Mouse (Mus musculus): Measurements from ENCODE around the gene Armc7.
"Not testable (repeated sequence)": the region's sequence is repeated elsewhere in the genome, so short reads cannot be mapped to it uniquely, and the experiment has no call there.

Gene Armc7

DNA sequence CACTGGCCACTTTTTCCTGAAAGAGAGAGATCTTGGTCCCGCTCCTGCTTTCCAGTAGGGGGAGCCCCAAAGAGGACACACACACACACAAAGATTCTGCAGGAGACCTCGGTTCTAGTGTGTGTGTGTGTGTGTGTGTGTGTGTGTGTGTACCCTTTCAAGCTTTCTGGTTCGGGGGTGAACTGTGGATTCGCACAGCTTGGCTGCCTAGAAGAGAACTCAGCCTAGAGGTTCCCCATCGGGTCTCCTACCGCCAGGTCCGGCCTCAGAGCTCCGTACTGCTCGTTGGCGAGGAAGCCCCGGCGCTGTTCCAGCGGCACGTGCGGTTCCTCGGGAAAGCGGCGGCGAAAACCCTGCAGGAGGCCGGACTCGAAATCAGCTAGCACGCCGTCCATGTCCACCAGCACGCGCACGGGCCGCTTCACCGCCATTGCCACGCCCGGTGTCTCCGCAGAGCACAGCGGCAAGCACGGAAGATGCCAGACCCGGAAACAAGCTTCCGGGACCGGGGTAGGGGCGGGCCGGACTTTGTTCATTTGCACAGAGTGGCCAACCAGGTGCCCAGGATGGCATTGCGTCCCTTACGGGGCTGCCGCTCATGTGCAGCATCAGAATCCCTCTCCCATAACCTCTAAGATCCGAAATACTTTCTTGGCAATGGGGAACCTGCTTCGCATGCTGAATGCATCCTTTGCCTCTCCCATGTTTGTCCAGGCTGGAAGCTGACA, 16.1 kb downstream of the Armc7 start, which contains the start of gene Nt5c:
Gene Nt5c (minus strand): TSS at position 507 of the 728 bp plus-strand sequence.
- peak; percentile 74 to 82 for DNase-seq (ENCODE audit: low spot score in 2 of 2)

GRCm38 (mm10) chr11:115492387-115492786, 16.9 kb downstream of the Armc7 start:
- no peak for DNase-seq (ENCODE audit: low spot score in 2 of 2)

- DNase-seq (ENCODE audit: low spot score in 2 of 2) = not testable (repeated sequence)
Observed at GRCm38 (mm10) chr11:115496559-115496958, 21.1 kb downstream of the Armc7 start.

DNA sequence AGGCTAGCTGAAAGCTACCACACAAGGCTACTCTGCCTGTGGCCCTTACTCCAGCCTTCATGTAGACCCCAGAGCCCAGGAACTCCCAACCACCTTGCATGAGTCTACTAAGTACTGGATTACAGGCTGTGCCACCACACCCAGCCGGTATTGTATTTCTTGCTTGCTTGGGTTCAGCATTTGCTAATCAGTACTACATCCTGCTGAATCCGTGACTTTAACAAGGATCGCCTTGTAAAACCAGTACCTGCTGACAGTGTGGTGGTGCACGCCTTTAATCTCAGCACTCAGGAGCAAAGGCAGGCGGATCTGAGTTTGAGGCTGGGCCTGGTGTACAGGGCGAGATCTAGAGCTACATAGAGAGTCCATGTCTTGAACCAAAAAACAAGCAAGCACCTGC, 27.2 kb downstream of the Armc7 start:
- no peak for DNase-seq (ENCODE audit: low spot score in 2 of 2)

DNA sequence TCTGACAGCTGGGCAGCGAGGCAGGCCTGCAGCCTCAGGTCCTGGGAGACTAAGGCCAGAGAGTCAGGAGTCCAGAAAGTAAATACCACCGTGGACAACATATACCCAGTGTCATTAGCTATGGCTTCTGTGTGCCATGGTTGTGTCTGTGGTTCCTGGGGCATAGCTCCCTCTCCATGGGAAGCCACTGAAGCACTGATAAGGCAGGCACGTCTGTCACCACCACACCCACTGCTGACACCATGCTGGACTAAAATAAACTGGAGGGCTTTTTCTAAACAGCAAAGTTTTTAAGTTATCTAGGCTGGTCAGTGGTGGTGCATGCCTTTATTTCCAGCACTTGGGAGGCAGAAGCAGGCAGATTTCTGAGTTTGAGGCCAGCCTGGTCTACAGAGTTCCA, 31.1 kb downstream of the Armc7 start:
- DNase-seq (ENCODE audit: low spot score in 2 of 2) = no peak

- no peak for DNase-seq (ENCODE audit: low spot score in 2 of 2)
Observed at GRCm38 (mm10) chr11:115508061-115508460, 32.6 kb downstream of the Armc7 start.

DNA sequence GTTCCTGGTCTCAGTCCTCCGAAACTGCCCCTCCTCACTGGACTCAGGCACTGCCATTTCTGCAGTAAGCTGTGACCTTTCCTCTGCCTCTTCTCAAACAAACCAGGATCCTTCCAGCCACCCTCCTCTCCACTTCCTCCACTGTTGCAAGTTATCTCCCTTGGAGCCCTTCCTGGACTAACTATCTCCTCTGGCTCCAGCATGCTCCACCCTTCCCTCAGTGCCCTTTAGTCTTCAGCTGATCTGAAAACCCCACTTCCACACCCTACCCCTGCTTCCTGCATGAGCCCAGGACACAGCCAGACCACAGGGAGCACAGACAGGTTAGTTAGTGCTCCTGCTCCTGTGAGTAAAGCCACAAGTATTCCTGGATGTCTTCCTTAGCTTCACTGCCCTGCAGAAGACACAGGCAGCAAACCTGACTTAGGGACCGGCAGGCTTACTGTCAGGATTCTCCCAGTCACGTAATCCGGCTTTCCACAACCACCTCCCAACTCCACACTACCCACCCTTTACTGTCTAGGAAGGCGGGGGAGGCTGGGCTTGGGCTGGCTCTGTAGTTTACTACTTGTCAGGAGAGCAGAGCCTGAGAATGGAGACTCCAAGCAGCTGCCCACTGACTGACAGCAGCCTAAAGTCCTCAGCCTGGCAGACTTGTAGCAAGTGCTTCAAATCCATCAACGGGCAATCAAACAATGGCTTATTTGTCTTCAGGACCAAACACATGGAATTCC, 34.5 kb downstream of the Armc7 start:
- no peak for DNase-seq (ENCODE audit: low spot score in 2 of 2)

GRCm38 (mm10) chr11:115510507-115510888, 35.0 kb downstream of the Armc7 start:
- DNase-seq (ENCODE audit: low spot score in 2 of 2) = no peak

GRCm38 (mm10) chr11:115511121-115511520, 35.7 kb downstream of the Armc7 start:
- no peak for DNase-seq (ENCODE audit: low spot score in 2 of 2)

DNA sequence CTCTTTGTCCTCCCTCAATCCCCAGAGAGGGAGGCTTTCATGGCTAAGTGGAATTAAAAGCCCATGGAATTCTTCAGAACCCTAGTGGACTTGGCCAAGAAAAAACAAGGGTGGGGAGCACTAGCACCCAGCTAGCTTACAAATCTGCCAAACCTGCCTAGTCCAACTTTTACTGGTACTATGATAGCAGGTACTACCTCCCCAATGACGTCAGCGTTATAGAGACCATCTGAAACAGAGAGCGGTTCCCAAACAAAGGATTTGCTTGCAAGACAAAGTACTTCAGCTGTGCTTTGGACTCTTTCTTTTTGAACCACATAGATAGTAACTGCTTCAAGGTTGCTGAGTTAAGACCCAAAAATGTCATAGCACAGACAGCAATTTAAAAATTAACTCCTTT, 36.5 kb downstream of the Armc7 start:
- DNase-seq (ENCODE audit: low spot score in 2 of 2) = no peak

GRCm38 (mm10) chr11:115512407-115513183, 37.1 kb downstream of the Armc7 start:
- DNase-seq (ENCODE audit: low spot score in 2 of 2) = peak; percentile 60 to 75

DNA sequence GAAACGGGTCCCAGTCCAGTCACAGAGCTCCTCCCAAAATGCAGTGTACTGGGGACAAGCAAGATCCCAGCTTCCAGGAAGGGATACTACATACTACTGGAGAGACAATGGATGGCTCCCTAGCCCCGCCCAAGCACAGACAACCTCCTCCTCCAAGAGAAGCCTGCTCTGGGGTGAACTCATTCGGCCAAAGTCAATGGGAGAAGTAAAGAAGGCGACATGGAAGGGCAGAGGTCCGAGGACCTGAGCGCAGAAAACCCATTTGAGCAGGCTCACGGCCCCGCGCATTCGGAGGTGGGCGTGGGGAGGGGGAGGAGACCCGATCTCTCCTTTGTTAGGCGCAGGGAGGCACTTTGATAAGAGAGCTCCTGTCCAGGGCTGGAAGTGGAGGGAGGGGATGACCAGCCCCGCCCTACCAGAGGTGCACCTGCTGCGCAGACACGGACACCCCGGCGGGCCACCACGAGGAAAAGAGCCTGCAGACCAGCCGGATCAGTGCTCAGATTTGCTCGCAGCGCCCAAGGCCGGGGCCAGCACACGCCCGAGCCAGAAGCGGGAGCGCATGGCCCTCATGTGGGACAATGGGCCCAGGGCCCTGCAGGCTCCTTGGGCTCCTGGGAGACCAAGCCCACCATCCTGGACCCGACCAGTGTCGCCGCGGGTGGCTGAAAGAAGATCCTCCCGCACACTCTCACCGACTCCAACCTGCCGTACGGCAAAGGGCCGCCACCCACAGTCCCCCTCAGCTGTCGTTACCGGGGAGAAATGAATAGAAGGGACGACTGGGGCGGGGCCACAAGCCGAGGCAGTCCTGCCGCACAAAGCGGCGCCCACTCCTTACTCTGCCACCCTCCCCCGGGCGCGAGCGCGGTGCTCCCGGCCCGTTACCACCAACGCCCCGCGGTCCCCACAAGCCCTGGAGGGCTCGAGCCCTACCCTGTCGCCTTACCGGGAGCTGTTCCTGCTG, 38.1 kb downstream of the Armc7 start:
- DNase-seq (ENCODE audit: low spot score in 2 of 2) = peak; percentile 48 to 57

- DNase-seq (ENCODE audit: low spot score in 2 of 2) = peak; percentile 99 to 100
Observed at GRCm38 (mm10) chr11:115514238-115514663, 38.8 kb downstream of the Armc7 start, which contains the start of gene Jpt1. Gene Jpt1, minus strand, starts transcription at chr11:115514387.

GRCm38 (mm10) chr11:115515021-115515420, 39.6 kb downstream of the Armc7 start:
- no peak for DNase-seq (ENCODE audit: low spot score in 2 of 2)

DNA sequence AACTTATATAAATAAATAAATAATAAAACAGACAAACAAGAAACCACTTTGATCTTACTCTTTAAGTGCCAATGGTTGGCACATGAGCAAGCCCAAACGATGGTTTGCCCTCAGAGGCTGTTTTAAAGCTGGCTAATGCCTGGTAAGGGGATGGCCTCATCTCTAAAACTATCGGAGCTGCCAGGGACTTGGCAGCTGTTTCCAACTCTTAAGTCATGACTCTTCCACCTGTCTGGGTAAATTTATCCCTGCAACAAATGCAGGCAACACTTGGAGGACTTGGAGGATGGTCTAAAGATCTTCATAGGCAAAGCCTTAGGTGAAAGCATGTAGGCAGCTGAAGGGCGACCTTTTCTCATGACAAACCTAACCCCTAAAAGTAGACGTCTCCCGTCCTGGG, 41.5 kb downstream of the Armc7 start:
- no peak for DNase-seq (ENCODE audit: low spot score in 2 of 2)

GRCm38 (mm10) chr11:115518693-115519092, 43.2 kb downstream of the Armc7 start:
- DNase-seq (ENCODE audit: low spot score in 2 of 2) = no peak

DNA sequence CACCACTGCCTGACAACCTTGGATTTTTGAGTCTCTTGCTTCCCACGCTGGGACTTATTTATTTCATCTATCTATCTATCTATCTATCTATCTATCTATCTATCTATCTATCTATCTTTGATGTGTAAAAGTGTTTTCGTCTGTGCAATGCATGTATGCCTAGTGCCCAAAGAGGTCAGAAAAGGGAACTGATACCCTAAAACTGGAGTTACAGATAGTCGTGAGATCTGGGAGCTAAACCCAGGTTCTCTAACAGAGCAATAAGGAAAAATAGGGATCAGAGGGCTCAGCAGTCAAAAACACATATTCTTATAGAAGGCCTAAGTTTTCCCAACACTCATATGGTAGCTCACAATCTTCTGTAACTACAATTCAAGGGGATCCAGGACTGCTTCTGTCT, 44.1 kb downstream of the Armc7 start:
- no peak for DNase-seq (ENCODE audit: low spot score in 2 of 2)

GRCm38 (mm10) chr11:115520218-115520617, 44.8 kb downstream of the Armc7 start:
- DNase-seq (ENCODE audit: low spot score in 2 of 2) = no peak

DNA sequence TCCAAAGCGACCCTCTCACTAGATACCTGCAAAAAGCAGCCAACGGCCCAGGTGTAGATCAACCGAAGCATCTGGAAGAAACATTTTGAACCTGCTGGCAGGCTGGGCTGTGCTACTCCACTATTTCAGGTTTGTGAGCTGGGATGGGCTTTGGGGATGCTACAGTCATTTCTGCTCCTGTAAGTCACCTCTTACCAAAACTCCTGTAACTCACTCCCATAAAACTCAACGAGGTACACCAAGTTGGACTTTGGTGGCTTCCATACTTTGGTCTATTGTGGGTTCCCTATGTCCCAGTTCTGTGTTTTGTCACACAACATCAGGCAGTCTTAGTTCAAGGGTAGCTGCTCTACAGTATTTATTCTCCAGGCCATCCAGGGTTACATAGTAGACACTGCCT, 45.6 kb downstream of the Armc7 start:
- no peak for DNase-seq (ENCODE audit: low spot score in 2 of 2)

DNA sequence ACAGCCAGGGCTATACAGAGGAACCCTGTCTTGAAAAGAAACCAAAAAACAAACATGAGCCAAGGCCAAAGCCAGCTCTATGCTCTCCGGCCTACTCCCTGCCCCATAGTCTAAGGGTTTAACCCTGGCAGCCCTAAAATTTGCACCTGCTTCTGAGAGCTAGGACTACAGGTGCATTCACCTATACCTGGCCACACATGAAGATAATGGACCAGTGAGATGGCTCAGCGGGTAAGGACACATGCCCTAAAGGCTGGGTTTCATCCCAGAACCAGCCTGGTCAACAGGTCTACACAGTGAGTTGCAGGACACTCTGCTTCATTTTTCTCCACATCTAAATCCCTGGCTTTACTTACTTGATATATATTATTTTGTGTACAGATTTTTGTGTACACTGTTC, 46.8 kb downstream of the Armc7 start:
- no peak for DNase-seq (ENCODE audit: low spot score in 2 of 2)

DNA sequence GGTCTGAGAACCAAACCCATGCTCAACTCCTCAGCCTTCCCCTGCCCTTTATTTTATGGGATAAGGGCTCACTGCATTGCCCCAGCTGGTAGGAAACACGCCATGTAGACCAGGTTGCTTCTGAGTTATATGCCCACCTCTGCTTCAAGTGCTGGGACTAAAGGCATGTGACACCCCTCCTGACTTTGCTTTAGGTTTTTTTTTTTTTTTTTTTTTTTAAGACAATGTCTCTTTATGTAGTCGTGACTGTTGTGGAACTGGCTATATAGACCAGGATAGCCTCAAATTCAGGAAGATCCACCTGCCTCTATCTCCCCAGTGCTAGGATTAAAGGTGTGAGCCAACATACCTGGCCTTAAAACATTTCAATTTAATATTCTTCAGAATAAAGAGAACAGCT, 47.2 kb downstream of the Armc7 start:
- DNase-seq (ENCODE audit: low spot score in 2 of 2) = no peak

Measured in heart, adult 9 months (tissue).